Mouse (Mus musculus) stomach, postnatal 0 days (tissue): ENCODE results near the gene Emc7. TPM values are rescaled to one million over a fixed set of nuclear protein-coding genes. Genes with fewer than 3 reads are reported as not detected.
"Not testable (repeated sequence)": the region's sequence is repeated elsewhere in the genome, so short reads cannot be mapped to it uniquely, and the experiment has no call there.

Source experiments
- ATAC-seq: fragments of 200-750 bp; cut with Nextera tagmentation; 2 replicates; pipeline ENCODE4 v1.8.0; 2017; ENCODE audit not compliant: low FRiP score, low TSS enrichment
- DNase-seq: peaks from one replicate; pipeline ENCODE4 v3.0.0-alpha.2; 2016; ENCODE audit warnings: low spot score
- H3K27ac ChIP-seq: fragments of 300-500 bp; sonication (generic); replicated peaks from 2 replicates; pipeline ENCODE4 v1.5.1; 2014; ENCODE audit warnings: mild to moderate bottlenecking, control low read depth
- H3K27me3 ChIP-seq: fragments of 300-500 bp; sonication (generic); 2 replicates; pipeline ENCODE4 v1.6.1; 2014; ENCODE audit warnings: low read length; ENCODE audit not compliant: control insufficient read depth, insufficient read depth
- H3K36me3 ChIP-seq: fragments of 300-500 bp; sonication (generic); 2 replicates; pipeline ENCODE4 v1.6.1; 2014; ENCODE audit warnings: low read length, mixed read lengths; ENCODE audit not compliant: control insufficient read depth, insufficient read depth
- H3K4me1 ChIP-seq: fragments of 300-500 bp; sonication (generic); replicated peaks from 2 replicates; pipeline ENCODE4 v1.6.1; 2014; ENCODE audit warnings: antibody characterized with exemption; ENCODE audit not compliant: control insufficient read depth, insufficient read depth
- H3K4me2 ChIP-seq: fragments of 300-500 bp; sonication (generic); replicated peaks from 2 replicates; pipeline ENCODE4 v1.6.1; 2014; ENCODE audit warnings: low read depth, mild to moderate bottlenecking, control low read depth, moderate library complexity
- H3K4me3 ChIP-seq: fragments of 300-500 bp; sonication (generic); 2 replicates; pipeline ENCODE4 v1.5.1; 2014; ENCODE audit warnings: low read depth, low read length, control low read depth
- H3K9ac ChIP-seq: fragments of 300-500 bp; sonication (generic); 2 replicates; pipeline ENCODE4 v1.6.1; 2014; ENCODE audit warnings: mild to moderate bottlenecking, low read length, control low read depth, mixed read lengths
- H3K9me3 ChIP-seq: fragments of 300-500 bp; sonication (generic); 2 replicates; pipeline ENCODE4 v1.6.1; 2016; ENCODE audit warnings: low read length; ENCODE audit not compliant: control insufficient read depth
- CTCF ChIP-seq: IDR thresholded peaks from 2 replicates; pipeline ENCODE4 v1.5.1; 2016; ENCODE audit warnings: antibody characterized with exemption, low read depth, mild to moderate bottlenecking, moderate library complexity
- EP300 ChIP-seq: optimal IDR thresholded peaks from 2 replicates; pipeline ENCODE3; 2016; ENCODE audit warnings: antibody characterized with exemption
- WGBS: fragments of 180-500 bp; shearing (Covaris S2); extraction: QIAGEN DNeasy Blood & Tissue Kit; methylation state at CpG from one replicate; pipeline ENCODE4 v1.1.7; 2014; 5-methylcytosine and 5-hydroxymethylcytosine counted together
- polyA plus RNA-seq: library from polyadenylated mRNA; unstranded; fragments of >200 nt; fragmentation: Nextera tagmentation; extraction: Ambion mirVana; gene quantifications from 2 replicates; pipeline ENCODE4 v1.2.1, GENCODE M21; 2015

The Emc7 gene
- 23.6 and 24.5 TPM in 2 replicates for polyA plus RNA-seq

DNA sequence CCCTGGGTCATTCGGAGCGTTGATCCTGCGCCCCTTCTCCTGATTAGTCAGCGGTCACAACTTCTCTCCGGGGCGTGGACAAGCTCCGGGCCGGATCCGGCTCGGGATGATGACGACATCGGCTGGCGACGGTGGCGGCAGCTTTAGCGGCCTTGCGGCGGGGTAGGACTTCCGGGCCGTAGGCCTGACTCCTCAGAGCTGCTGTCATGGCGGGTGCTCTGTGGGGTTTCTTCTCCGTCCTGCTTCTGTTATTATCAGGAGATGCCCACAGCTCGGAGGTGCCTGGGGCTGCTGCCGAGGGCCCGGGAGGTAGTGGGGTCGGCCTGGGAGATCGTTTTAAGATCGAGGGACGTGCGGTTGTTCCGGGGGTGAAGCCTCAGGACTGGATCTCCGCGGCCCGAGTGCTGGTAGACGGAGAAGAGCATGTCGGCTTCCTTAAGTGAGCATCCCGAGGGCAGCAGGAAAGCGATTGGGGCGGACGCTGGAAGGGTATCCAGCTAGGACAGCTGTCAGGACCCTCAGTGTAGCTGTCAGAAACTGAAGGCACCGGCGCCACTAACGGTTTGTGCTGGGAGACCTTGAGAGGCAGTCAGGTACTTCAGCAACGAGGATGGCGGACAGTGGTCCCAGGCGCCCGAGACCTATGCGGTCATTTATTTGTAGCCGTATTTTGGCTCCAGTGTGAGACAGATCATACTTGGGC lies at the start of gene Emc7:
Gene Emc7, plus strand, starts transcription at position 136 of the 703 bp plus-strand sequence.
- Histone ChIP-seq H3K36me3 (peaks cover 2% of the 10 kb centered on the region; the same call in 1 of the 2 replicates), H3K4me1 (no peaks in the 10 kb centered on the region), H3K27me3 (no peaks in the 10 kb centered on the region), H3K9me3 (no peaks in the 10 kb centered on the region), H3K4me2 (peak within 1 kb of the TSS; percentile 77), H3K4me3 (peak within 1 kb of the TSS; percentile 89), H3K27ac (peak within 1 kb of the TSS; percentile 86), H3K9ac (peak within 1 kb of the TSS; percentile 92)
- ATAC-seq, result peak; percentile 99
- WGBS, result under 1% methylated on average over 49 of the region's 49 CpGs
- DNase-seq, result peak; percentile 98
- TF ChIP-seq EP300 (no peak), CTCF (0 out of 2 replicates have a peak, but pooled peaks have one; percentile 11)

DNA sequence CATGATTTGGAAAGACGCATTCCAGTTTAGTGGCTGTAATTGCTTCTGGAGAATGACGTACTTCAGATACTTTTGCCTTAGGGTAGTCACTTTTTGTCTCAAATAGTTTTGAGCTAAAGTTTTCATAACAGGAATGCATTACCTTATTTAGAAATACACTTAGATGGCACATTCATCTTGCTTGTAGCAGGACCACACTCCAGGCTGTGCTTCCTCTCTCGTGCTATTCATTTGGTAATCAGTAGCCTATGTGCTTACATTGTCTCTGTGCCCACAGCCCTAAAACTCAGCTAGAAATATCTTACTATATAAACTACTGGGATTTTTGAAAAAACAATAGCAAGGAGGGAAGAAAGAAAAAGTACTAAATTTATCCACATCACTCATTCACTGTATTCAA lies 47.8 kb upstream of the Emc7 start:
- Histone ChIP-seq H3K27me3 (no peaks in the 10 kb centered on the region), H3K4me3 (no peak overlapping the region), H3K4me2 (no peak overlapping the region), H3K9me3 (no peaks in the 10 kb centered on the region), H3K4me1 (no peaks in the 10 kb centered on the region), H3K9ac (no peak overlapping the region), H3K27ac (no peak overlapping the region), H3K36me3 (peaks cover 6% of the 10 kb centered on the region)
- WGBS, result 71% methylated on average over 3 of the region's 3 CpGs
- no peak for TF ChIP-seq EP300
- no peak for TF ChIP-seq CTCF
- DNase-seq, result no peak
- ATAC-seq, result no peak

DNA sequence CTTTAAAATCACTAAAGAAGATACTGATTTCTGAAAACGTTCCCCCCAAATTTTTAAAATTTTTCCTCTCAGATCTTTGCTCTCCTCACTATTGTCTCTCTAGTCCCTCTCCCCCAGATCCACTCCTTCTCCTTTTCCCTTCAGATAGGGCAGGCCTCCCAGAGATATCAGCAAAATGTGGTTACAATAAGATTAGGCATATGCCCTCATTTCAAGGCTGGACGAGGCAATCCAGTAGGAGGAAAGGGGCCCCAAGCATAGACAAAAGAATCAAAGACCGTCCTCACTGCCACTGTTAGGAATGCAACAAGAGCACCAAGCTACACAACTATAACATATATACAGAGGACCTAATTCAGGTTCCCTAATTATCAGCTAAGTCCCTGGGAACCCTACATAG lies 29.5 kb upstream of the Emc7 start:
- no peak overlapping the region for H3K4me3 ChIP-seq
- H3K27ac ChIP-seq, result no peak overlapping the region
- no peaks in the 10 kb centered on the region for H3K9me3 ChIP-seq
- no peak overlapping the region for H3K9ac ChIP-seq
- WGBS, result 66% methylated on average over 3 of the region's 3 CpGs
- ATAC-seq, result no peak
- no peak overlapping the region for H3K4me2 ChIP-seq
- H3K27me3 ChIP-seq, result no peaks in the 10 kb centered on the region
- DNase-seq, result no peak
- no peak for TF ChIP-seq EP300
- TF ChIP-seq CTCF, result no peak
- H3K4me1 ChIP-seq, result no peaks in the 10 kb centered on the region
- H3K36me3 ChIP-seq, result no peaks in the 10 kb centered on the region

GRCm38 (mm10) chr2:112428534-112428933 lies 26.3 kb upstream of the Emc7 start:
- not testable (repeated sequence) for H3K27ac ChIP-seq, H3K9me3 ChIP-seq, DNase-seq, H3K4me1 ChIP-seq, H3K27me3 ChIP-seq, ATAC-seq, H3K4me3 ChIP-seq, H3K36me3 ChIP-seq, H3K9ac ChIP-seq, H3K4me2 ChIP-seq
- 88% methylated on average over 3 of the region's 3 CpGs for WGBS

DNA sequence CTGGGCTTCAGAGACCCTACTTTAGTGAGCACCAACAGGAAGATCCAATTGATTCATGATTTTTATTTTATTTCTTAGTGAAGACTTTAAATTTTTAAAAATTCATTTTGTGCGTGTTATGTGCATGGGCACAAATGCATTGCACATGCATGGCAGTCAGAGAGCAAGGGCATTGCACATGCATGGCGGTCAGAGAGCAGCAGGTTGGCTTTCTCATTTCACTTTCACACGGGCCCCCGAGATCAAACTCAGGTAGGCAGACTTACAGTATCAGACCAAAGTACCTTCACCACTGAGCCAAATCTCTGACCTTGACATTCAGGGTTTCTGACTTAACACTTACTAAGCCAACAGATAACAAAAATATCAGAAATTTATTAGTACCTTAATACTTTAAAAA lies 25.1 kb upstream of the Emc7 start:
- TF ChIP-seq EP300, result no peak
- TF ChIP-seq CTCF, result no peak
- DNase-seq (no peak), ATAC-seq (no peak)
- H3K27ac ChIP-seq, result no peak overlapping the region
- H3K4me1 ChIP-seq, result no peaks in the 10 kb centered on the region
- no peak overlapping the region for H3K4me3 ChIP-seq
- H3K9me3 ChIP-seq, result no peaks in the 10 kb centered on the region
- no peak overlapping the region for H3K9ac ChIP-seq
- no peak overlapping the region for H3K4me2 ChIP-seq
- WGBS, result 78% methylated on average over 4 of the region's 4 CpGs
- H3K36me3 ChIP-seq, result no peaks in the 10 kb centered on the region
- H3K27me3 ChIP-seq, result no peaks in the 10 kb centered on the region

DNA sequence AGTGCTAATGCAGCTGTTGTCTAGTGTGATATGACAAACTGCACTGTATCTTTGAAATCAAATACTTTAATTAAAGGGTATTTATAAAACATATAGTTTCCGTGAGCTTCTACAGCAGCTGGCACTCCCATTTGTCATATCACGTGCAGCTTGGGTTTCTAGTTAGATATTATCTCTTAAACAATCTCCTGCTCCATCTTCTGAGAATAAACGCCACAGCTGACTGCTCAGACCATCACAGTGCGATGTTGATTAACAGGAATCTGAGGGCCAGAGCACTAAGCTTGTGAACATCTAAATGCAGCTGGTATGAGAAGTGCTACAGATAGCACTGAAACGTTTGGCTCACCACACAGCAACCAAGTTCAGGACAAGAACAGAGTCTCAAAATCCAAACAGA lies 24.4 kb upstream of the Emc7 start:
- Histone ChIP-seq H3K27ac (no peak overlapping the region), H3K9ac (no peak overlapping the region), H3K9me3 (no peaks in the 10 kb centered on the region), H3K36me3 (no peaks in the 10 kb centered on the region), H3K27me3 (no peaks in the 10 kb centered on the region), H3K4me3 (no peak overlapping the region), H3K4me2 (no peak overlapping the region), H3K4me1 (no peaks in the 10 kb centered on the region)
- TF ChIP-seq CTCF, result no peak
- TF ChIP-seq EP300, result no peak
- DNase-seq (no peak), ATAC-seq (no peak)
- 28% methylated on average over 5 of the region's 5 CpGs for WGBS
